Mouse (Mus musculus): ENCODE results near the gene Gm37419. TPM values are rescaled to one million over a fixed set of nuclear protein-coding genes. Genes with fewer than 3 reads are reported as not detected.
A peak's percentile ranks its signal among the peaks of the same experiment; 100 is the strongest.

Gm37419 gene
- polyA plus RNA-seq, 1 experiment from 2014 or later: not detected

- ATAC-seq (ENCODE audit: low read depth) (0 out of 2 replicates have a peak, but pooled peaks have one; percentile 5), DNase-seq (ENCODE audit: low spot score) (peak; percentile 44)
- Histone ChIP-seq H3K9me3 (ENCODE audit: control insufficient read depth, low read length) (0 out of 2 replicates have a peak, but pooled peaks cover 6% of the 10 kb centered on the region), H3K27me3 (replicated peaks; ENCODE audit: control insufficient read depth, insufficient read depth, low read length) (no peaks in the 10 kb centered on the region), H3K36me3 (ENCODE audit: control insufficient read depth, insufficient read depth, low read length) (peaks cover 24% of the 10 kb centered on the region), H3K27ac (replicated peaks; ENCODE audit: low read depth, low read length) (no peak overlapping the region), H3K4me2 (ENCODE audit: low read depth, low read length) (no peak overlapping the region), H3K4me1 (ENCODE audit: control insufficient read depth, insufficient read depth, low read length) (no peaks in the 10 kb centered on the region; the same call in 1 of the 2 replicates), H3K4me3 (ENCODE audit: low read depth, low read length) (no peak overlapping the region), H3K9ac (ENCODE audit: low read depth, low read length) (no peak overlapping the region)
- WGBS: 53% methylated on average over 22 of the region's 22 CpGs
Measured at GRCm38 (mm10) chr16:23963896-23964668, 24.2 kb upstream of the Gm37419 start.

GRCm38 (mm10) chr16:23964706-23965367 lies 23.4 kb upstream of the Gm37419 start:
- H3K36me3 ChIP-seq (ENCODE audit: control insufficient read depth, insufficient read depth, low read length): peaks cover 24% of the 10 kb centered on the region
- no peak overlapping the region for H3K9ac ChIP-seq (ENCODE audit: low read depth, low read length)
- H3K27ac ChIP-seq (replicated peaks; ENCODE audit: low read depth, low read length): no peak overlapping the region
- WGBS: 69% methylated on average over 14 of the region's 14 CpGs
- ATAC-seq (ENCODE audit: low read depth): no peak
- no peak for DNase-seq (ENCODE audit: low spot score)
- peaks cover under 1% of the 10 kb centered on the region; the same call in 1 of the 2 replicates for H3K4me1 ChIP-seq (ENCODE audit: control insufficient read depth, insufficient read depth, low read length)
- H3K4me2 ChIP-seq (ENCODE audit: low read depth, low read length): no peak overlapping the region
- H3K9me3 ChIP-seq (ENCODE audit: control insufficient read depth, low read length): 0 out of 2 replicates have a peak, but pooled peaks cover 6% of the 10 kb centered on the region
- H3K27me3 ChIP-seq (replicated peaks; ENCODE audit: control insufficient read depth, insufficient read depth, low read length): no peaks in the 10 kb centered on the region
- no peak overlapping the region for H3K4me3 ChIP-seq (ENCODE audit: low read depth, low read length)

- H3K9me3 ChIP-seq (ENCODE audit: control insufficient read depth, low read length): 0 out of 2 replicates have a peak, but pooled peaks cover 6% of the 10 kb centered on the region
- H3K4me3 ChIP-seq (ENCODE audit: low read depth, low read length): no peak overlapping the region
- H3K4me1 ChIP-seq (ENCODE audit: control insufficient read depth, insufficient read depth, low read length): peaks cover 8% of the 10 kb centered on the region; the same call in 1 of the 2 replicates
- H3K36me3 ChIP-seq (ENCODE audit: control insufficient read depth, insufficient read depth, low read length): peaks cover 24% of the 10 kb centered on the region
- H3K27me3 ChIP-seq (replicated peaks; ENCODE audit: control insufficient read depth, insufficient read depth, low read length): no peaks in the 10 kb centered on the region
- no peak overlapping the region for H3K4me2 ChIP-seq (ENCODE audit: low read depth, low read length)
- no peak overlapping the region for H3K9ac ChIP-seq (ENCODE audit: low read depth, low read length)
- DNase-seq (ENCODE audit: low spot score) (no peak), ATAC-seq (ENCODE audit: low read depth) (no peak)
- no peak overlapping the region for H3K27ac ChIP-seq (replicated peaks; ENCODE audit: low read depth, low read length)
- WGBS: 93% methylated on average over 14 of the region's 14 CpGs
Measured at GRCm38 (mm10) chr16:23966066-23966465, 22.2 kb upstream of the Gm37419 start.

GRCm38 (mm10) chr16:23967301-23967700 lies 21.0 kb upstream of the Gm37419 start:
- no peak for DNase-seq (ENCODE audit: low spot score)
- Histone ChIP-seq H3K9ac (ENCODE audit: low read depth, low read length) (no peak overlapping the region), H3K36me3 (ENCODE audit: control insufficient read depth, insufficient read depth, low read length) (peaks cover 27% of the 10 kb centered on the region), H3K4me3 (ENCODE audit: low read depth, low read length) (no peak overlapping the region), H3K4me2 (ENCODE audit: low read depth, low read length) (no peak overlapping the region), H3K27ac (replicated peaks; ENCODE audit: low read depth, low read length) (no peak overlapping the region), H3K4me1 (ENCODE audit: control insufficient read depth, insufficient read depth, low read length) (peaks cover 8% of the 10 kb centered on the region; the same call in 1 of the 2 replicates), H3K27me3 (replicated peaks; ENCODE audit: control insufficient read depth, insufficient read depth, low read length) (no peaks in the 10 kb centered on the region), H3K9me3 (ENCODE audit: control insufficient read depth, low read length) (0 out of 2 replicates have a peak, but pooled peaks cover 6% of the 10 kb centered on the region)
- WGBS: 83% methylated on average over 7 of the region's 7 CpGs
- ATAC-seq (ENCODE audit: low read depth): no peak

- 0 out of 2 replicates have a peak, but pooled peaks cover 6% of the 10 kb centered on the region for H3K9me3 ChIP-seq (ENCODE audit: control insufficient read depth, low read length)
- ATAC-seq (ENCODE audit: low read depth): no peak
- no peak overlapping the region for H3K4me3 ChIP-seq (ENCODE audit: low read depth, low read length)
- H3K27ac ChIP-seq (replicated peaks; ENCODE audit: low read depth, low read length): peak overlapping the region; percentile 49; the same call in 1 of the 2 replicates
- H3K36me3 ChIP-seq (ENCODE audit: control insufficient read depth, insufficient read depth, low read length): peaks cover 37% of the 10 kb centered on the region
- WGBS: 57% methylated on average over 4 of the region's 4 CpGs
- no peak overlapping the region for H3K4me2 ChIP-seq (ENCODE audit: low read depth, low read length)
- DNase-seq (ENCODE audit: low spot score): peak; percentile 59
- no peak overlapping the region for H3K9ac ChIP-seq (ENCODE audit: low read depth, low read length)
- peaks cover 8% of the 10 kb centered on the region; the same call in 1 of the 2 replicates for H3K4me1 ChIP-seq (ENCODE audit: control insufficient read depth, insufficient read depth, low read length)
- H3K27me3 ChIP-seq (replicated peaks; ENCODE audit: control insufficient read depth, insufficient read depth, low read length): no peaks in the 10 kb centered on the region
Measured at GRCm38 (mm10) chr16:23968888-23969287, 19.4 kb upstream of the Gm37419 start.

GRCm38 (mm10) chr16:23969919-23970318 lies 18.4 kb upstream of the Gm37419 start:
- Histone ChIP-seq H3K4me1 (ENCODE audit: control insufficient read depth, insufficient read depth, low read length) (peaks cover 8% of the 10 kb centered on the region; the same call in 1 of the 2 replicates), H3K4me2 (ENCODE audit: low read depth, low read length) (no peak overlapping the region), H3K9me3 (ENCODE audit: control insufficient read depth, low read length) (0 out of 2 replicates have a peak, but pooled peaks cover 6% of the 10 kb centered on the region), H3K27ac (replicated peaks; ENCODE audit: low read depth, low read length) (no peak overlapping the region), H3K4me3 (ENCODE audit: low read depth, low read length) (no peak overlapping the region), H3K27me3 (replicated peaks; ENCODE audit: control insufficient read depth, insufficient read depth, low read length) (no peaks in the 10 kb centered on the region), H3K36me3 (ENCODE audit: control insufficient read depth, insufficient read depth, low read length) (peaks cover 37% of the 10 kb centered on the region), H3K9ac (ENCODE audit: low read depth, low read length) (no peak overlapping the region)
- peak; percentile 65 for DNase-seq (ENCODE audit: low spot score)
- ATAC-seq (ENCODE audit: low read depth): no peak
- WGBS: 72% methylated on average over 14 of the region's 14 CpGs

GRCm38 (mm10) chr16:23972126-23972740 lies 16.0 kb upstream of the Gm37419 start:
- Histone ChIP-seq H3K9ac (ENCODE audit: low read depth, low read length) (no peak overlapping the region), H3K4me2 (ENCODE audit: low read depth, low read length) (no peak overlapping the region), H3K4me1 (ENCODE audit: control insufficient read depth, insufficient read depth, low read length) (peaks cover 8% of the 10 kb centered on the region; the same call in 1 of the 2 replicates), H3K36me3 (ENCODE audit: control insufficient read depth, insufficient read depth, low read length) (peaks cover 32% of the 10 kb centered on the region), H3K27ac (replicated peaks; ENCODE audit: low read depth, low read length) (no peak overlapping the region), H3K9me3 (ENCODE audit: control insufficient read depth, low read length) (0 out of 2 replicates have a peak, but pooled peaks cover 6% of the 10 kb centered on the region), H3K4me3 (ENCODE audit: low read depth, low read length) (no peak overlapping the region), H3K27me3 (replicated peaks; ENCODE audit: control insufficient read depth, insufficient read depth, low read length) (no peaks in the 10 kb centered on the region)
- DNase-seq (ENCODE audit: low spot score) (no peak), ATAC-seq (ENCODE audit: low read depth) (no peak)
- 63% methylated on average over 20 of the region's 20 CpGs for WGBS

- 72% methylated on average over 11 of the region's 11 CpGs for WGBS
- Histone ChIP-seq H3K27me3 (replicated peaks; ENCODE audit: control insufficient read depth, insufficient read depth, low read length) (no peaks in the 10 kb centered on the region), H3K9ac (ENCODE audit: low read depth, low read length) (no peak overlapping the region), H3K4me2 (ENCODE audit: low read depth, low read length) (no peak overlapping the region), H3K4me1 (ENCODE audit: control insufficient read depth, insufficient read depth, low read length) (peaks cover 8% of the 10 kb centered on the region; the same call in 1 of the 2 replicates), H3K9me3 (ENCODE audit: control insufficient read depth, low read length) (0 out of 2 replicates have a peak, but pooled peaks cover 3% of the 10 kb centered on the region), H3K27ac (replicated peaks; ENCODE audit: low read depth, low read length) (no peak overlapping the region), H3K4me3 (ENCODE audit: low read depth, low read length) (no peak overlapping the region), H3K36me3 (ENCODE audit: control insufficient read depth, insufficient read depth, low read length) (peaks cover 26% of the 10 kb centered on the region)
- ATAC-seq (ENCODE audit: low read depth) (no peak), DNase-seq (ENCODE audit: low spot score) (no peak)
Measured at GRCm38 (mm10) chr16:23972901-23973300, 15.4 kb upstream of the Gm37419 start.
